Mouse (Mus musculus) MEL-GATA-1-ER (cell line): ENCODE measurements around the gene Gdpd5.

Source experiments
- DNase-seq: peaks from one replicate; pipeline ENCODE4 v3.0.0-alpha.2; 2012; ENCODE audit warnings: low read depth; ENCODE audit errors: extremely low read depth

Gdpd5 gene

GRCm38 (mm10) chr7:99381214-99382087 is at the start of gene Gdpd5:
Gene Gdpd5 (plus strand): TSS chr7:99381414.
- DNase-seq: peak; percentile 50

GRCm38 (mm10) chr7:99332774-99333480 is 48.3 kb upstream of the Gdpd5 start:
- peak; percentile 19 for DNase-seq

GRCm38 (mm10) chr7:99340736-99341135 is 40.5 kb upstream of the Gdpd5 start:
- no peak for DNase-seq

GRCm38 (mm10) chr7:99343577-99343976 is 37.6 kb upstream of the Gdpd5 start:
- no peak for DNase-seq

- no peak for DNase-seq
Observed at GRCm38 (mm10) chr7:99347268-99347667, 33.9 kb upstream of the Gdpd5 start.

- no peak for DNase-seq
Observed at GRCm38 (mm10) chr7:99348883-99349282, 32.3 kb upstream of the Gdpd5 start.

- no peak for DNase-seq
Observed at GRCm38 (mm10) chr7:99349782-99350720, 31.2 kb upstream of the Gdpd5 start.

- no peak for DNase-seq
Observed at GRCm38 (mm10) chr7:99351104-99351801, 30.0 kb upstream of the Gdpd5 start.

- no peak for DNase-seq
Observed at GRCm38 (mm10) chr7:99351802-99352517, 29.3 kb upstream of the Gdpd5 start.

GRCm38 (mm10) chr7:99352526-99353400 is 28.5 kb upstream of the Gdpd5 start, which contains the start of gene Serpinh1:
Gene Serpinh1 (minus strand): TSS chr7:99353239.
- DNase-seq: no peak

- no peak for DNase-seq
Observed at GRCm38 (mm10) chr7:99355731-99356131, 25.5 kb upstream of the Gdpd5 start.

GRCm38 (mm10) chr7:99356244-99356930 is 24.8 kb upstream of the Gdpd5 start:
- no peak for DNase-seq

GRCm38 (mm10) chr7:99357201-99357600 is 24.0 kb upstream of the Gdpd5 start:
- no peak for DNase-seq

- DNase-seq: no peak
Observed at GRCm38 (mm10) chr7:99358371-99358770, 22.8 kb upstream of the Gdpd5 start.

GRCm38 (mm10) chr7:99360021-99360802 is 21.0 kb upstream of the Gdpd5 start:
- DNase-seq: no peak

GRCm38 (mm10) chr7:99360803-99361414 is 20.3 kb upstream of the Gdpd5 start:
- DNase-seq: no peak

GRCm38 (mm10) chr7:99362137-99362536 is 19.1 kb upstream of the Gdpd5 start:
- no peak for DNase-seq
